Mouse (Mus musculus) kidney, adult 2 months (tissue): ENCODE measurements at regions not wholly inside any gene's neighbourhood (a gene's known extent, or its start where the extent isn't known, plus 50 kb on each side); places are given as distances from the start of the nearest gene placed in this dataset.
"Not testable (repeated sequence)": the region's sequence is repeated elsewhere in the genome, so short reads cannot be mapped to it uniquely, and the experiment has no call there.

Source experiments
- CTCF ChIP-seq: fragments of 200-500 bp; conservative IDR thresholded peaks from 2 replicates; pipeline ENCODE4 v1.5.1; 2011; ENCODE audit warnings: low read depth, mild to moderate bottlenecking, control low read depth, low read length, moderate library complexity, mixed read lengths; ENCODE audit not compliant: insufficient read depth, insufficient read length
- POLR2A ChIP-seq: fragments of 200-500 bp; IDR thresholded peaks from one replicate; pipeline ENCODE4 v1.6.1; 2011; ENCODE audit warnings: low read depth, low read length, control low read depth

DNA sequence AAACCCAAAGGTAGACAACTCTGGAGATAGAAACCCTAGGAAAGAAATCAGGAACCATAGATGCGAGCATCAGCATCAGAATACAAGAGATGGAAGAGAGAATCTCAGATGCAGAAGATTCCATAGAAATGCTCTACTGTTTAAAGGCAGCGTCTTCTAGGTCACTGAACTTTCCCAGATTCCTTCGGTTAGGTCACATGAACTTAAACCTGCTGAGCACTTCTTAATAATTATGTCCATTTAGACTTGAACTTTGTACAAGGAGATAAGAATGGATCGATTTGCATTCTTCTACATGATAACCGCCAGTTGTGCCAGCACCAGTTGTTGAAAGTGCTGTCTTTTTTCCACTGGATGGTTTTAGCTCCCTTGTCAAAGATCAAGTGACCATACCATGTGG is 129.2 kb downstream of the Gipc2 start:
- TF ChIP-seq CTCF, POLR2A: not testable (repeated sequence)
